Mouse (Mus musculus): ENCODE data around the gene Mtus2.
A peak's percentile ranks its signal among the peaks of the same experiment; 100 is the strongest.

Gene Mtus2

GRCm38 (mm10) chr5:148180590-148181307 lies 223.6 kb downstream of the Mtus2 start:
- DNase-seq (ENCODE audit: low read depth, low spot score) = peak; percentile 39

- DNase-seq (ENCODE audit: low read depth, low spot score) = no peak
Observed at GRCm38 (mm10) chr5:148181308-148181630, 224.1 kb downstream of the Mtus2 start.

- no peak for DNase-seq (ENCODE audit: low read depth, low spot score)
Observed at GRCm38 (mm10) chr5:148181901-148182300, 224.8 kb downstream of the Mtus2 start.

- DNase-seq (ENCODE audit: low read depth, low spot score) = no peak
Observed at GRCm38 (mm10) chr5:148185898-148186297, 228.8 kb downstream of the Mtus2 start.

- DNase-seq (ENCODE audit: low read depth, low spot score) = peak; percentile 79
Observed at GRCm38 (mm10) chr5:148191416-148191815, 234.3 kb downstream of the Mtus2 start.

- no peak for DNase-seq (ENCODE audit: low read depth, low spot score)
Observed at GRCm38 (mm10) chr5:148211831-148212230, 254.7 kb downstream of the Mtus2 start.

GRCm38 (mm10) chr5:148216786-148217185 lies 259.7 kb downstream of the Mtus2 start:
- no peak for DNase-seq (ENCODE audit: low read depth, low spot score)

GRCm38 (mm10) chr5:148222898-148223297 lies 265.8 kb downstream of the Mtus2 start:
- DNase-seq (ENCODE audit: low read depth, low spot score) = no peak

- DNase-seq (ENCODE audit: low read depth, low spot score) = no peak
Observed at GRCm38 (mm10) chr5:148224004-148224403, 266.9 kb downstream of the Mtus2 start.

- no peak for DNase-seq (ENCODE audit: low read depth, low spot score)
Observed at GRCm38 (mm10) chr5:148233714-148234113, 276.6 kb downstream of the Mtus2 start.

GRCm38 (mm10) chr5:148236616-148237015 lies 279.5 kb downstream of the Mtus2 start:
- DNase-seq (ENCODE audit: low read depth, low spot score) = peak; percentile 53

GRCm38 (mm10) chr5:148239067-148239466 lies 281.9 kb downstream of the Mtus2 start:
- peak; percentile 69 for DNase-seq (ENCODE audit: low read depth, low spot score)

GRCm38 (mm10) chr5:148239757-148240156 lies 282.6 kb downstream of the Mtus2 start:
- DNase-seq (ENCODE audit: low read depth, low spot score) = no peak

GRCm38 (mm10) chr5:148241932-148242331 lies 284.8 kb downstream of the Mtus2 start:
- peak; percentile 73 for DNase-seq (ENCODE audit: low read depth, low spot score)

GRCm38 (mm10) chr5:148244471-148244870 lies 287.4 kb downstream of the Mtus2 start:
- no peak for DNase-seq (ENCODE audit: low read depth, low spot score)

GRCm38 (mm10) chr5:148245386-148245785 lies 288.3 kb downstream of the Mtus2 start:
- DNase-seq (ENCODE audit: low read depth, low spot score) = no peak

GRCm38 (mm10) chr5:148248236-148248635 lies 291.1 kb downstream of the Mtus2 start:
- DNase-seq (ENCODE audit: low read depth, low spot score) = no peak

GRCm38 (mm10) chr5:148251847-148252246 lies 294.7 kb downstream of the Mtus2 start:
- no peak for DNase-seq (ENCODE audit: low read depth, low spot score)

GRCm38 (mm10) chr5:148262016-148262415 lies 304.9 kb downstream of the Mtus2 start:
- no peak for DNase-seq (ENCODE audit: low read depth, low spot score)

- no peak for DNase-seq (ENCODE audit: low read depth, low spot score)
Observed at GRCm38 (mm10) chr5:148264819-148265707, 307.9 kb downstream of the Mtus2 start.

- no peak for DNase-seq (ENCODE audit: low read depth, low spot score)
Observed at GRCm38 (mm10) chr5:148266841-148267240, 309.7 kb downstream of the Mtus2 start.

GRCm38 (mm10) chr5:148267446-148267845 lies 310.3 kb downstream of the Mtus2 start:
- DNase-seq (ENCODE audit: low read depth, low spot score) = peak; percentile 70

- DNase-seq (ENCODE audit: low read depth, low spot score) = no peak
Observed at GRCm38 (mm10) chr5:148272065-148272464, 314.9 kb downstream of the Mtus2 start.
